Mouse (Mus musculus): ENCODE data around the gene Khsrp.

- TF ChIP-seq POLR2A (IDR thresholded peaks at IDR 0.05; ENCODE audit: extremely low read depth, insufficient read depth, low read length) = no peak
- no peak for TF ChIP-seq CTCF (IDR thresholded peaks at IDR 0.05; ENCODE audit: low read depth, low read length)
These were observed 34.8 kb downstream of the Khsrp start for GRCm38 (mm10) chr17:56996506-56996905.
